Mouse (Mus musculus): ENCODE measurements around the gene Jazf1. TPM values are rescaled to one million over a fixed set of nuclear protein-coding genes. Genes with fewer than 3 reads are reported as not detected.

Gene Jazf1
- polyA plus RNA-seq, 1 experiment from 2014 or later, result 3.4 TPM

GRCm38 (mm10) chr6:52987905-52988640 is 80.4 kb downstream of the Jazf1 start:
- no peaks in the 10 kb centered on the region for H3K4me1 ChIP-seq
- H3K27ac ChIP-seq (replicated peaks), result no peak overlapping the region
- DNase-seq (ENCODE audit: low spot score), result no peak
- WGBS, result 86% methylated on average over 6 of the region's 6 CpGs
- no peaks in the 10 kb centered on the region; the same call in 1 of the 2 replicates for H3K27me3 ChIP-seq (ENCODE audit: low read depth, poor library complexity, severe bottlenecking)
- no peak overlapping the region for H3K4me3 ChIP-seq
- no peaks in the 10 kb centered on the region for H3K36me3 ChIP-seq
- no peaks in the 10 kb centered on the region; the same call in 1 of the 2 replicates for H3K9me3 ChIP-seq (replicated peaks)

- no peak for DNase-seq (ENCODE audit: low spot score)
- Histone ChIP-seq H3K36me3 (no peaks in the 10 kb centered on the region), H3K4me3 (no peak overlapping the region), H3K27me3 (ENCODE audit: low read depth, poor library complexity, severe bottlenecking) (no peaks in the 10 kb centered on the region; the same call in 1 of the 2 replicates), H3K9me3 (replicated peaks) (no peaks in the 10 kb centered on the region; the same call in 1 of the 2 replicates), H3K27ac (replicated peaks) (no peak overlapping the region), H3K4me1 (no peaks in the 10 kb centered on the region)
- WGBS, result 64% methylated on average over 4 of the region's 4 CpGs
Measured at GRCm38 (mm10) chr6:52987391-52987790, 81.0 kb downstream of the Jazf1 start.

GRCm38 (mm10) chr6:52982175-52982574 is 86.3 kb downstream of the Jazf1 start:
- H3K4me3 ChIP-seq, result no peak overlapping the region
- H3K27me3 ChIP-seq (ENCODE audit: low read depth, poor library complexity, severe bottlenecking), result no peaks in the 10 kb centered on the region
- H3K36me3 ChIP-seq, result no peaks in the 10 kb centered on the region
- DNase-seq (ENCODE audit: low spot score), result peak; percentile 4
- WGBS, result 90% methylated on average over 6 of the region's 6 CpGs
- H3K4me1 ChIP-seq, result no peaks in the 10 kb centered on the region
- no peak overlapping the region for H3K27ac ChIP-seq (replicated peaks)
- no peaks in the 10 kb centered on the region; the same call in 1 of the 2 replicates for H3K9me3 ChIP-seq (replicated peaks)

- H3K36me3 ChIP-seq, result no peaks in the 10 kb centered on the region
- H3K27ac ChIP-seq (replicated peaks), result no peak overlapping the region
- no peaks in the 10 kb centered on the region for H3K27me3 ChIP-seq (ENCODE audit: low read depth, poor library complexity, severe bottlenecking)
- H3K4me1 ChIP-seq, result no peaks in the 10 kb centered on the region
- H3K4me3 ChIP-seq, result no peak overlapping the region
- 93% methylated on average over 6 of the region's 6 CpGs for WGBS
- peak; percentile 4 for DNase-seq (ENCODE audit: low spot score)
- no peaks in the 10 kb centered on the region for H3K9me3 ChIP-seq (replicated peaks)
Measured at GRCm38 (mm10) chr6:52979503-52979902, 88.9 kb downstream of the Jazf1 start.

- 90% methylated on average over 5 of the region's 5 CpGs for WGBS
Measured at GRCm38 (mm10) chr6:52973351-52973750, 95.1 kb downstream of the Jazf1 start.

GRCm38 (mm10) chr6:52972138-52972537 is 96.3 kb downstream of the Jazf1 start:
- H3K27ac ChIP-seq (replicated peaks), result no peak overlapping the region
- H3K9me3 ChIP-seq (replicated peaks), result no peaks in the 10 kb centered on the region
- no peaks in the 10 kb centered on the region for H3K36me3 ChIP-seq
- no peaks in the 10 kb centered on the region for H3K27me3 ChIP-seq (ENCODE audit: low read depth, poor library complexity, severe bottlenecking)
- no peaks in the 10 kb centered on the region for H3K4me1 ChIP-seq
- no peak overlapping the region for H3K4me3 ChIP-seq
- 81% methylated on average over 7 of the region's 7 CpGs for WGBS
- DNase-seq (ENCODE audit: low spot score), result no peak

More at GRCm38 (mm10) chr6:52973351-52973750, 95.1 kb downstream of the Jazf1 start:
- Histone ChIP-seq H3K27me3 (ENCODE audit: low read depth, poor library complexity, severe bottlenecking) (no peaks in the 10 kb centered on the region), H3K4me3 (no peak overlapping the region), H3K9me3 (replicated peaks) (no peaks in the 10 kb centered on the region), H3K27ac (replicated peaks) (no peak overlapping the region), H3K36me3 (no peaks in the 10 kb centered on the region), H3K4me1 (no peaks in the 10 kb centered on the region)
- DNase-seq (ENCODE audit: low spot score), result no peak

GRCm38 (mm10) chr6:52969717-52970261 is 98.6 kb downstream of the Jazf1 start:
- WGBS, result 95% methylated on average over 2 of the region's 2 CpGs
- Histone ChIP-seq H3K27ac (replicated peaks) (no peak overlapping the region), H3K36me3 (no peaks in the 10 kb centered on the region)

GRCm38 (mm10) chr6:52968346-52968891 is 100.0 kb downstream of the Jazf1 start:
- no peak overlapping the region for H3K4me3 ChIP-seq
- WGBS, result 72% methylated on average over 12 of the region's 12 CpGs
- DNase-seq (ENCODE audit: low spot score), result no peak

More at GRCm38 (mm10) chr6:52969717-52970261, 98.6 kb downstream of the Jazf1 start:
- Histone ChIP-seq H3K4me1 (peaks cover 7% of the 10 kb centered on the region), H3K9me3 (replicated peaks) (no peaks in the 10 kb centered on the region), H3K27me3 (ENCODE audit: low read depth, poor library complexity, severe bottlenecking) (no peaks in the 10 kb centered on the region), H3K4me3 (no peak overlapping the region)
- peak; percentile 59 for DNase-seq (ENCODE audit: low spot score)

GRCm38 (mm10) chr6:52967557-52968270 is 100.7 kb downstream of the Jazf1 start:
- peaks cover 18% of the 10 kb centered on the region for H3K4me1 ChIP-seq
- H3K27me3 ChIP-seq (ENCODE audit: low read depth, poor library complexity, severe bottlenecking), result no peaks in the 10 kb centered on the region
- no peak overlapping the region for H3K4me3 ChIP-seq
- no peaks in the 10 kb centered on the region for H3K9me3 ChIP-seq (replicated peaks)
- no peak for DNase-seq (ENCODE audit: low spot score)
- no peak overlapping the region for H3K27ac ChIP-seq (replicated peaks)
- H3K36me3 ChIP-seq, result no peaks in the 10 kb centered on the region
- 80% methylated on average over 10 of the region's 10 CpGs for WGBS

More at GRCm38 (mm10) chr6:52968346-52968891, 100.0 kb downstream of the Jazf1 start:
- no peaks in the 10 kb centered on the region for H3K27me3 ChIP-seq (ENCODE audit: low read depth, poor library complexity, severe bottlenecking)
- no peak overlapping the region for H3K27ac ChIP-seq (replicated peaks)
- peaks cover 12% of the 10 kb centered on the region for H3K4me1 ChIP-seq
- no peaks in the 10 kb centered on the region for H3K36me3 ChIP-seq
- H3K9me3 ChIP-seq (replicated peaks), result no peaks in the 10 kb centered on the region

GRCm38 (mm10) chr6:52966001-52966400 is 102.4 kb downstream of the Jazf1 start:
- 84% methylated on average over 4 of the region's 4 CpGs for WGBS
- Histone ChIP-seq H3K36me3 (no peaks in the 10 kb centered on the region), H3K4me1 (peaks cover 20% of the 10 kb centered on the region), H3K27me3 (ENCODE audit: low read depth, poor library complexity, severe bottlenecking) (no peaks in the 10 kb centered on the region), H3K9me3 (replicated peaks) (no peaks in the 10 kb centered on the region), H3K27ac (replicated peaks) (no peak overlapping the region), H3K4me3 (no peak overlapping the region)
- no peak for DNase-seq (ENCODE audit: low spot score)

GRCm38 (mm10) chr6:52965340-52965739 is 103.1 kb downstream of the Jazf1 start:
- Histone ChIP-seq H3K4me1 (peaks cover 20% of the 10 kb centered on the region), H3K4me3 (no peak overlapping the region), H3K9me3 (replicated peaks) (no peaks in the 10 kb centered on the region), H3K27ac (replicated peaks) (peak overlapping the region; percentile 38; the same call in 1 of the 2 replicates), H3K27me3 (ENCODE audit: low read depth, poor library complexity, severe bottlenecking) (no peaks in the 10 kb centered on the region), H3K36me3 (no peaks in the 10 kb centered on the region)
- DNase-seq (ENCODE audit: low spot score), result no peak
- WGBS, result 57% methylated on average over 7 of the region's 7 CpGs

GRCm38 (mm10) chr6:52963840-52964690 is 104.4 kb downstream of the Jazf1 start:
- no peak for DNase-seq (ENCODE audit: low spot score)
- peaks cover 20% of the 10 kb centered on the region for H3K4me1 ChIP-seq
- H3K4me3 ChIP-seq, result no peak overlapping the region
- no peaks in the 10 kb centered on the region for H3K36me3 ChIP-seq
- no peak overlapping the region for H3K27ac ChIP-seq (replicated peaks)
- H3K9me3 ChIP-seq (replicated peaks), result no peaks in the 10 kb centered on the region
- no peaks in the 10 kb centered on the region for H3K27me3 ChIP-seq (ENCODE audit: low read depth, poor library complexity, severe bottlenecking)
- WGBS, result 86% methylated on average over 13 of the region's 13 CpGs

Measured in midbrain, embryonic 10.5 days (tissue).